Mouse (Mus musculus) embryo, embryonic 11.5 days (tissue): ENCODE measurements around the gene Kcnc4.

Experiments used
- DNase-seq: peaks from one replicate; pipeline ENCODE4 v3.0.0-alpha.2; 2012; ENCODE audit warnings: low read depth, low spot score

Kcnc4 gene

GRCm38 (mm10) chr3:107459196-107459772, at the start of gene Kcnc4:
TSS of gene Kcnc4 (minus strand) at chr3:107459552.
- no peak for DNase-seq

GRCm38 (mm10) chr3:107508696-107509095, 49.3 kb upstream of the Kcnc4 start:
- no peak for DNase-seq

- no peak for DNase-seq
Measured at GRCm38 (mm10) chr3:107507966-107508365, 48.6 kb upstream of the Kcnc4 start.

GRCm38 (mm10) chr3:107506531-107506930, 47.2 kb upstream of the Kcnc4 start:
- no peak for DNase-seq

GRCm38 (mm10) chr3:107505464-107506367, 46.4 kb upstream of the Kcnc4 start:
- DNase-seq, result no peak

GRCm38 (mm10) chr3:107504542-107504941, 45.2 kb upstream of the Kcnc4 start:
- no peak for DNase-seq

GRCm38 (mm10) chr3:107503716-107504115, 44.4 kb upstream of the Kcnc4 start:
- no peak for DNase-seq

GRCm38 (mm10) chr3:107501702-107502151, 42.4 kb upstream of the Kcnc4 start:
- DNase-seq, result no peak

- DNase-seq, result no peak
Measured at GRCm38 (mm10) chr3:107500301-107500700, 40.9 kb upstream of the Kcnc4 start.

- no peak for DNase-seq
Measured at GRCm38 (mm10) chr3:107496086-107496850, 36.9 kb upstream of the Kcnc4 start.

GRCm38 (mm10) chr3:107495524-107495923, 36.2 kb upstream of the Kcnc4 start:
- DNase-seq, result no peak

- no peak for DNase-seq
Measured at GRCm38 (mm10) chr3:107491459-107491858, 32.1 kb upstream of the Kcnc4 start.

- no peak for DNase-seq
Measured at GRCm38 (mm10) chr3:107488637-107489036, 29.3 kb upstream of the Kcnc4 start.

GRCm38 (mm10) chr3:107483290-107483689, 23.9 kb upstream of the Kcnc4 start:
- no peak for DNase-seq

GRCm38 (mm10) chr3:107480660-107481059, 21.3 kb upstream of the Kcnc4 start:
- DNase-seq, result no peak

- peak; percentile 51 for DNase-seq
Measured at GRCm38 (mm10) chr3:107472198-107472597, 12.8 kb upstream of the Kcnc4 start.

GRCm38 (mm10) chr3:107469059-107469458, 9.7 kb upstream of the Kcnc4 start:
- DNase-seq, result no peak

- no peak for DNase-seq
Measured at GRCm38 (mm10) chr3:107468106-107468505, 8.8 kb upstream of the Kcnc4 start.

- DNase-seq, result peak; percentile 63
Measured at GRCm38 (mm10) chr3:107466577-107466976, 7.2 kb upstream of the Kcnc4 start.

- peak; percentile 65 for DNase-seq
Measured at GRCm38 (mm10) chr3:107462160-107462559, 2.8 kb upstream of the Kcnc4 start.

GRCm38 (mm10) chr3:107459773-107460431, 550 bp upstream of the Kcnc4 start:
- no peak for DNase-seq
